Comparison of ENCODE assay signal across 9 mouse cellular contexts in the genomic region with DNA sequence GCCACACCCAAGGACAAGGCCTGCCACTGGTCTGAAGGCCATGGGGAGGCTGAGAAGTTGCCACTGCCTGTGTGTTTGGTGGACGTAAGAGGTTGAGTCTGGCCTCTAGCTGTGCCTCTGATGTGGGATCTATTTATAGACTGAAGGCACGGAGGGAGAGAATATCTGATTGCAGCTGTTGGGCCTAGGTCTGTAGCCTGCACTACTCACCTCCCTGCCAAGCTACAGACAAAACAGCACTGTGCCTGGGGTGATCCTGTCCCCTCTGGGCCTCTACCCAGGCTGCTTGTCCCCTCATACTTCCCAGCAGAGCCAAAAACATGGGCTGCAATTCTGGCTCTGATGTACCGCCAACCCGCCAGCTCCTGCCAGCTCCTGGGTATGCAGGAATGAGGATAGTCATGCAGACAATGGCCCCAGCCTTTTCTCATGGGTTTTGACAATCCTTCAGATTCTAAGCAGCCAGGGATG. TPM values are rescaled to one million over a fixed set of nuclear protein-coding genes. Genes with fewer than 3 reads are reported as not detected.
DNase-seq lines count a peak whose midpoint lies in the region; ATAC-seq and TF ChIP-seq lines count a peak whose summit lies in the region.
"Had no signal": no experiment of that assay in that cellular context is flagged by ENCODE, and none has a peak within 500 bp of the region (broad histone marks: within the 10 kb centered on the region; RNA-seq: fewer than 3 reads in every experiment).

No protein-coding gene starts in this region.

- no peak for ATAC-seq in midbrain, embryonic 12.5 days (ENCODE audit: low FRiP score, low read depth)
- ATAC-seq in activated CD4-positive, CD25-positive, alpha-beta regulatory T cell, adult 4 months: no peak

- H3K4me1 ChIP-seq in midbrain, embryonic 12.5 days: no peaks in the 10 kb centered on the region
- peaks cover 8% of the 10 kb centered on the region for H3K4me1 ChIP-seq in thymus, adult 2 months (replicated peaks; ENCODE audit: control insufficient read depth, insufficient read depth, low read length)

- peak; percentile 53 to 83 for DNase-seq in adrenal gland, adult (ENCODE audit: inconsistent age in 2 of 2, low spot score in 1 of 2)
- no peak for DNase-seq in adrenal gland, adult 18-20 months (ENCODE audit: low spot score in 2 of 2)
- peak; percentile 44 for DNase-seq in adipocyte (ENCODE audit: low spot score)
- peak; percentile 70 for DNase-seq in gastrocnemius, postnatal 14 days
- DNase-seq in layer of hippocampus, adult 9-11 months: peak; percentile 78
- DNase-seq in thymus, adult 2 months: no peak

- no peaks in the 10 kb centered on the region for H3K27me3 ChIP-seq in midbrain, embryonic 12.5 days
- H3K27me3 ChIP-seq in thymus, adult 2 months (ENCODE audit: control insufficient read depth, insufficient read depth, low read length): no peaks in the 10 kb centered on the region
- H3K27me3 ChIP-seq: megakaryocyte, embryonic 14.5 days had no signal

- intact Hi-C loops in gastrocnemius, postnatal 14 days (cut with DNase I; ENCODE audit: low total_unique reads): no loop called here

- H3K9ac ChIP-seq in midbrain, embryonic 12.5 days (replicated peaks): no peak overlapping the region

- H3K9me3 ChIP-seq in midbrain, embryonic 12.5 days: no peaks in the 10 kb centered on the region
- H3K9me3 ChIP-seq: megakaryocyte, embryonic 14.5 days had no signal

- 0 out of 2 replicates have a peak overlapping the region, but pooled peaks have one; percentile 15 for H3K27ac ChIP-seq in midbrain, embryonic 12.5 days (replicated peaks)
- H3K27ac ChIP-seq in thymus, adult 2 months (ENCODE audit: control insufficient read depth, insufficient read depth, low read length): no peak overlapping the region

- no peak for TF ChIP-seq CTCF in thymus, adult 2 months (IDR thresholded peaks at IDR 0.05; ENCODE audit: borderline replicate concordance, control insufficient read depth, extremely low read depth, insufficient read depth, low read length, poor library complexity)

- H3K4me2 ChIP-seq in midbrain, embryonic 12.5 days (replicated peaks): no peak overlapping the region

- 63% methylated on average over 4 of the region's 4 CpGs for WGBS in midbrain, embryonic 12.5 days
- 49% methylated on average over 4 of the region's 4 CpGs for WGBS in thymus, adult 2 months

- H3K36me3 ChIP-seq in midbrain, embryonic 12.5 days: no peaks in the 10 kb centered on the region
- no peaks in the 10 kb centered on the region for H3K36me3 ChIP-seq in thymus, adult 2 months (ENCODE audit: control insufficient read depth, insufficient read depth, low read length)

- H3K4me3 ChIP-seq in midbrain, embryonic 12.5 days: no peak overlapping the region
- H3K4me3 ChIP-seq in thymus, adult 2 months (ENCODE audit: control insufficient read depth, insufficient read depth, low read length): no peak overlapping the region
- H3K4me3 ChIP-seq: megakaryocyte, embryonic 14.5 days had no signal

- no peak for TF ChIP-seq POLR2A in thymus, adult 2 months (IDR thresholded peaks at IDR 0.05; ENCODE audit: control insufficient read depth, extremely low read depth, insufficient read depth, low read length, poor library complexity)

RNA-seq across cellular contexts. Expression of a gene that starts 26.8 kb away (rescaled TPM):
- total RNA-seq in adrenal gland, adult 18-20 months (2021): 10 to 100 TPM; 21.7 to 27.8 TPM
- total RNA-seq in gastrocnemius, postnatal 14 days (2021): 10 to 100 TPM; 24.0 to 34.6 TPM
- polyA plus RNA-seq in midbrain, embryonic 12.5 days (2016; fragmentation: Nextera tagmentation; extraction: Ambion mirVana): 2.6 and 4.0 TPM in 2 replicates
- not detected for polyA plus RNA-seq in activated CD4-positive, CD25-positive, alpha-beta regulatory T cell, adult 4 months (2017; shearing (Covaris generic))
- 19.4 and 24.2 TPM in 2 replicates for polyA plus RNA-seq in thymus, adult 2 months (2012; rRNA removed)

Comparison
In these comparisons a context has a peak if more than half of its experiments do, and no peak if none do; other contexts are left out.
1. DNase-seq: peak in adrenal gland, adult (2 of 2), adipocyte (single experiment), gastrocnemius, postnatal 14 days (single experiment) and layer of hippocampus, adult 9-11 months (single experiment); none in adrenal gland, adult 18-20 months (0 of 2) and thymus, adult 2 months (single experiment).